Mouse (Mus musculus) v-Abl transformed pro-B cells (cell line): ENCODE measurements around the gene Cln6.
"Not testable (repeated sequence)": the region's sequence is repeated elsewhere in the genome, so short reads cannot be mapped to it uniquely, and the experiment has no call there.

Source experiments
- in situ Hi-C, 2 experiments: fragments of 400-800 bp; cut with MboI; formaldehyde crosslinking; loops; one replicate each; pipeline ENCODE4 v1.15.1; 2025; ENCODE audit not compliant: unreplicated experiment in 2 of 2

The Cln6 gene

GRCm38 (mm10) chr9:62838506-62839171, at the start of gene Cln6:
Gene Cln6, plus strand, starts transcription at chr9:62838785.
- in situ Hi-C loops = no loop called here

DNA sequence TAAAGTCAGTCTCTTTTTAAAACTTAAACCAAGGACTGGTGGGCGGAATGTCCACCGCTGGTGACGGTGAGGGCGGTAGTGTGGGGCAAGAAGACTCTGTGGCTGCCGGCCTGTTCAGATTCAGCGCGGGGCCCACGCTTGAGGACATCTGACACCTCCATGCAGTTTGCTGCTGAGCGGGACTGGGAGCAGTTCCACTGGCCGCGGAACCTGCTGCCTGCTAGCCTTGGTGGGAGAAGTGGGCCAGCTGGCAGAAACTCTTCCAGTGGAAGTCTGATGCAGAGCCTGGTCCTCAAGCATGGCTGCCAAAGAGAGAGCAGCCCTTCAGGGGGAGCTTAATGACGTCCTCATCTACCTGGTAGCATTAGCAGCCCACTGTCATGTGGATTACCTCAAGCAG, 48.7 kb upstream of the Cln6 start:
- in situ Hi-C loops = no loop called here

DNA sequence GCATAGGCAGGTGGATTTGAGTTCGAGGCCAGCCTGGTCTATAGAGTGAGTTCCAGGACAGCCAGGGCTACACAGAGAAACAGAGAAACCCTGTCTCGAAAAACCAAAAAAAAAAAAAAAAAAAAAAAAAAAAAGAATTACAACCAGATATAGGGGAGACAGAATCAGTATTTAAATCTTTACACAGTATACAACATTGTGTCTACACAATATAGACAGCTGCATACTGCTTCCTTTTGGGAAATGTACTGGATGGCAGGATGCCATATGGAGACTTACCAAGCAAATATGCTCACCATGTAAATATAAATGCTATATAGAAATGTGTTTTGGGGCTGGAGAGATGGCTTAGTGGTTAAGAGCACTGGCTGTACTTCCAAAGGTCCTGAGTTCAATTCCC, 39.4 kb upstream of the Cln6 start:
- in situ Hi-C loops = not testable (repeated sequence)

DNA sequence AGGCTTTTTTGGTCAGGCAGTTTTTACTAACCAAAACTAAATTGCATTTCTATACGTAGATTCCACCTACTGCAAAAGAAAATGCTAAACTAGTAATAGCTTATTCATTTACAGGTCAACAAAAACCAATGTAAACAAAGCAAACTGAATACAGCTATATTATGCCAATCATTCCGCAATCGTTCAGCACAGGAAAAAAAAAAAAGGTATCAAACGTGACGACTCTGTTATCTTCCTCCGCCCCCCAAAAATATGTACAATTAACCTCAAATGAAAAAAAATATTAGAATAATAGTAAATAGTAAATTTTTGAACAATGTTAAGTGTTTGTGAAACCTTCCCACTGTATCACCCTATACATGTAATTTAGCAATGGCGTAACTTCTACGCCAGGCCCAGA, 28.5 kb upstream of the Cln6 start:
- in situ Hi-C loops = loop anchor here (10.0 to 25.0 kb wide), 2 partner anchors 565 to 577 kb away; partner anchors contain the start of genes Map2k5 (in 2 of the 2) and 2300009A05Rik (in 1 of the 2)

DNA sequence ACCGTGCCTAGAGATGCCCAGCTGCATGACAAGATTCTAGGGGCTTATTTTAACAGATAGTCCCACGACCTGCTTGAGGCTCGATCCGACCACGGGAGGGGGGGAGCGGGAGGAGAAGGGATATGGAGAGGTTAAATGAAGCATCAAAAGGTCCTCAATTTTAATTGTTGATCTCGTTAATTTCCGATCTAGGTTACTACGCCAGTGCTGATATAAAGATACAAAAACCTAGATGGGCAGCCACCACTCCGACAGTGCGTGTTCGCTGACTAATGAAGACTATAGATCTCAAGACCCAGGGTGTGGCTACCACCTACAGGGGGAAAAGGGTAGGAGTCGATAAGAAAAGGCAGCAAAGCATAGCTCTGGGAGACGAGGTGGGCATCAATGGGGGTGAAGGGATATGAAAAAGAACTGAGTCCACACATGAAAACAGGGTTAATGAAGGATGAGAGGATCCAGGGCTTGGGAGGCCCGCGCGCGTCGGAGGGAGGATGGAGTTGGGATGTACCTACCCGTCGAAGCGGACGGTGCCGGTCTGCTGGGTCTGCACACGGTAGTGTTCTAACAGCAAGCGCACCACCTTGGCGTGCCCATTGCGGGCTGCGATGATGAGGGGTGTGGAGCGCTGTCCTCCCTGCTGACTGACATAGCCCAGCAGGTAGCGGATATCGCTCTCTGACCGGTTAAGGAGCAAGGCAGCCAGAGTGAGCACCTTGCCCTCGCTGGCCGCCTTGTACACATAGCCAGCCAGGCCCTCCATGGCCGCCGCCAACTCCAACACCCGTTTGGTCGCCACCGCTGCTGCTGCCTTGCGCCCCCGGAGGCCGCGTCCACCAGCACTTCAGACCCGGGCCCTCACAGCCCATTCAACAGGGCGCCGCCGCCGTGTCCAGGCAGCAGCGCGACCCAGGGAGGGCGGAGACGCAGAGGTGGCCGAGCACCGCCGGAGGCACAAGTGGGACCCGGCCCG, 27.8 kb upstream of the Cln6 start:
- in situ Hi-C loops = loop anchor here (10.0 to 25.0 kb wide), 2 partner anchors 564 to 576 kb away; partner anchors contain the start of genes Map2k5 (in 2 of the 2) and 2300009A05Rik (in 1 of the 2)

- in situ Hi-C loops = loop anchor here (10.0 to 25.0 kb wide), 2 partner anchors 563 to 576 kb away; partner anchors contain the start of genes Map2k5 (in 2 of the 2) and 2300009A05Rik (in 1 of the 2)
Observed at GRCm38 (mm10) chr9:62811516-62812121, 27.0 kb upstream of the Cln6 start, which contains the start of gene Fem1b. Gene Fem1b, minus strand, starts transcription at chr9:62811934.

DNA sequence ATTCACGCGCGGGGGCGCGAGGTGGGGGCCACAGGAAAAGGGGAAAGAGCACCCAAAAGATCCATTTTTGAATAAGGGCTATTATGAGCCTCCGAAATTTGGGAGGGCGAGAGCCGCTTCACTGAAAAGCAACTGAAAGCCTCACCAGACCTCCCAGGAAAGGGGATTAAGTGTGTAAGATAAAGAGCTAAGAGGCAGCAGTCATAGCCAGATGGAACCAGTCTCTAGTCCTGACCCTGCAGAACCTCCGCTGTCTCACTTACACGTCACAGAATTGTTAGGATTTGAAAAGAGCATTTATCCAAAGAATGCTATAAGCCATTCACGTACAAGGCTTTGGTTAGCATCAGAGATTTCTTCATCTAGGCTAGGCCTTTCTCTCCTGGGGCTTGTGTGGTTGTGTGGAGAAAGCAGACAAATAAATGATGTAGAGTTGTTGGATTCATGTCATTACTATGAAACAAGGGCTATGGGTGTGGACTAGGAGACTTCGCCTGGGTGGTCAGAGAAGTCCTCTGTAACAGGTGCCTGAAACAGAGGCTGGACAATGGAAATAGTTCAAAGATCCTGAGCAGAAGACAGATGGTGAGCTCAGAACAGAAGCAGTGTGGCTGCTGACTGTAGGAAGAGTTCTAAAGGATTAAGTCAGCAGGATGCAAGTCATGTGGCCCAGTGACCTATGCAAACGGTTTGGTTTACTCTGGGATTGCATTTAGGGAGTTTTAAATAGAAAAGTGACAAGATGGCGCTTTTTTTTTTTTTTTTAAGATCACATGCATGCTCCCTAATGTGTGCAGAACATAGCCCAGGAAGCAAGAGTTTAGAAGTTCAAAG, 26.2 kb upstream of the Cln6 start:
- in situ Hi-C loops = loop anchor here (10.0 to 25.0 kb wide), 2 partner anchors 562 to 575 kb away; partner anchors contain the start of genes Map2k5 (in 2 of the 2) and 2300009A05Rik (in 1 of the 2)

DNA sequence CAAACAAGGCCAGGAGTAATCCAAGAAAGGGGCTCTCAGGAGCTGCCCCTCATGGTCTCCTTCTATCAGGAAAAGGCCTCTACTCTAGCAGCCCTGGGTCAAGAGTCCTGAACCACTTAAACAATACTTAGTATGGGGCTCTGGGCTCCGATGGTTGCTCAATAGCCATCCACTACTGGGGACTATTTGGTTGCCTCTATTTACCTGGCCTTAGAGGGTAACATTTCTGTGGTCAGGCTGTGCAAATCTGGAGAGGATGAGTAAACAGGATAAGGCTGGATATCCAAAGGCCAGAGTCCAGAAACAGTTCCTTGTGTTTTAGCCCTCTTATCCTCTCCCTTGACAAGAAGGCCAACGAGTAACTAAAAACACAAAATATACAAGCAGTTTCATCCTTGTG, 23.8 kb upstream of the Cln6 start:
- in situ Hi-C loops = loop anchor here (10.0 to 25.0 kb wide), 2 partner anchors 560 to 573 kb away; partner anchors contain the start of genes Map2k5 (in 2 of the 2) and 2300009A05Rik (in 1 of the 2)

DNA sequence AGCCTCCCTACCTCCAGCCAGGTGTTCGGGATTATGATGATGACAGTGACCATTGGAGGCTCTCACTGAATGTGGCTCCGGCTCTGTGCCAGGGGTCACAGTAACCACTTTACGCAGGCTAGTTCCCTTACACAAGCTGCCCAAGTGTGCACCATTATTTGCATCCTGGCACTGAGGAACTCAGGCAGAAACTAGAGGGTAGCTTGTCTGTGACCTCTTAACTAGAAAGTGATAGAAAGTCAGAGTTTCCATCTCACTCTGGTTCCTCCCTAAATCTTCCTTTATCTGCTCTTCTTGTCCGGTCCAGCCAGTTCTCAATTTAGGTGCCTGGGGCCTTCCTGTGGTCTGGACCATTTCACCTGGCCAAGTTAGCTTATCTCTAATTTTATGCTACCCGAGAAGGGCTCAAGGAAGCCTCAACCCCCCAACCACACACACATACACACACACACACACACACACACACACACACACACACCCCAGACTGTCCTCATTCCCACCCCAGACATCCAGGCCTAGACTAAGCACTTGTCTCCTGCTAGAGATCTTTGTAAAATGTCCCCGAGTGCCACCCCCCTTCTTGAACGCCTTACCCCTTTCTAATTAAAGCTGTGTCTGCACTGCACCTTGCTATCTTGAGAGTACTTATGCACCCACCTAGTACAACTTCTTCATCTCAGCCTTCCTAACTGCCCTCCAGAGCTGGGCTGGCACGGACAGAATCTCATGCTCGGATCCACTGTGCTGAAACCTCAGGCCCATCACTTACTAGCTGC, 22.1 kb upstream of the Cln6 start:
- in situ Hi-C loops = loop anchor here (10.0 to 25.0 kb wide), 2 partner anchors 558 to 571 kb away; partner anchors contain the start of genes Map2k5 (in 2 of the 2) and 2300009A05Rik (in 1 of the 2)

DNA sequence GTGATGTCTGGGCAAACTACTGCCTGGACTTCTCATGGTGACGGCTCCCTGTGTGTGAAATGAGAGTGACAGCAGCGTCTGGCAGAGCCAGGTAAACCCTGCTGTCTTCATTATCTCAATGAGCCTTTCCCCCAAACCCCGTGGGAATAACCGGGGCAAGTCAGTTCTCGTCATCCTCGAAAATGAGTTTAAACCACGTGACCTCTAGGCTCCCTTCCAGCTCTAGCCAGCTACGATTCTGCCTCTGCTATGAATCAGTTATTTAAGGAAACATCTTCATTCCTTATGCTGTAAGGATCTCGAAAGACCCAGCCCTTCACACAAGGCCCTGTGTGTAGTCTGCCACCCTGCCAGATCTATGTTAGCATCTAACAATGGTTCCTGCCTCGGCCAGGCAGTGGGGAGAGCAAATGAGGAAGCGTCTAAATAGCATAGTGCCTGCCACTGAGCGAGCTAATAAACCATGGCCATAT, 21.4 kb upstream of the Cln6 start:
- in situ Hi-C loops = loop anchor here (10.0 to 25.0 kb wide), 2 partner anchors 558 to 570 kb away; partner anchors contain the start of genes Map2k5 (in 2 of the 2) and 2300009A05Rik (in 1 of the 2)

DNA sequence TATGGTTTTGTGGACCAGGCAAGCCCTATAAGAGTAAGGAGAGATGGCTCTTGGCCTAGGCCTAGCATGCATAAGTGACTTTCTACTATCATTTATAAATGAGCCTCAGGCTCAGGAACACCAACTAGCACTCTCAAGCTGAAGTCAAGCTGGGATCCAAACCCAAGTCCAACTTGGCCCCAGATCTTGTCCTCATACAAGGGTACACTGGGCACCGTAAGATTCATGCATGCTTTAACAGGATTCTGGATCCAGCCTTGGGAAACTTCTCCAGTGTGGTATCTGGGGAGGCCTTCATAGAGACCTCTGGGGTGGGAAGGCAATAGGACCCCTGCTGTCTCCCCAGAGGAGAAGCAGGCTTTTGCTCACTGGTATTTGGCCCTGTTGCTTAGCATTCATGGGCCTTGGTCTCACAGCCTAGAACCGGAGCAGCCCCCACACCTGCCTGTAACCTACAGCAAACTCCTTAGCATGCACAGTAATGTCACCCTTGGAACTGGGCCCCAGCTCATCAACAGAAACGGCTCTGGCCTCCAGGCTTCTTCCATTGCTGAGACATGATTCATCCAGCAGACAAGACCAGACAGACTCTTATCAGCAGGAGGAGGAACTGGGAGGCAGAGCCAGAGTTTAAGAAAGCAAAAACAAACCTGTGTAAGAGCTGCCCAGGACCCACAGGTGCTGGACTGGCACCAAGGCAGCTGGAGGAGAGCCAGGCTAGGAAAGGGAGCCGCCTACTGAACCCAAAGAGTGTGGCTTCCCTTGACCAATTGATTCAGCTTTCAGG, 20.6 kb upstream of the Cln6 start:
- in situ Hi-C loops = loop anchor here (10.0 to 25.0 kb wide), 2 partner anchors 557 to 569 kb away; partner anchors contain the start of genes Map2k5 (in 2 of the 2) and 2300009A05Rik (in 1 of the 2)

DNA sequence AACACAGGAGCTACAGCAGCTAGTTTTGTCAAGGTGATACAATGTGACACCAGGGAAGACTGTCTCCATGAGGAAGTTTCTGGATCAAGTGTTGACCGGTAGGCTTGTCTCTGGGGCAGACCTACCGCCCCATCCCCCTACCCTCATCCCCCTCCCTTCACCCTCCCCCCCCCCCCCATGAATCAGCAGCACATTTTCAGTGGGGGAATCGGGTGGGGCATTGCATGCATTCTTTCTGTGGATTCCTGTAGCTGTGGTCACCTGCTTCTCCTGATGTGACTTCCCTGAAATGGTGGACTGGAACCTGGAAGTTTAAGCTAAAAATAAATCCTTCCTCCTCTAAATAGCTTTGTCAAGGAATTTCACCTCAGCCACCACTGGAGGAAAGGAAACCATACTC, 19.1 kb upstream of the Cln6 start:
- in situ Hi-C loops = loop anchor here (10.0 to 25.0 kb wide), 2 partner anchors 555 to 568 kb away; partner anchors contain the start of genes Map2k5 (in 2 of the 2) and 2300009A05Rik (in 1 of the 2)

DNA sequence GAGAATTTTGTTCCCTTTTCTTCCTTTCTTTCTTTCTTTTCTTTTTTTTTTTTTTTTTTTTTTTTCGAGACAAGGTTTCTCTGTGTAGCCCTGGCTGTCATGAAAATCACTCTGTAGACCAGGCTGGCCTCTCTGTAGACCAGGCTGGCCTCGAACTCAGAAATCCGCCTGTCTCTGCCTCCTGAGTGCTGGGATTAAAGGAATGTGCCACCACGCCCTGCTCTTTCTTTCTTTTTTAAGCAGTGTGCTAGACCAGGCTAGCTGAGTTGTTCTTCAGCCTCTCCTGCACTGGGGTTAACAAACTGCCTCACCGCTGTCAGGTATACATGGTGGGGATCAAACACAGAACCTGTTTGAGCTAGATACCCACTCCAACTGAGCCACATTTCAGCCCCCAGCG, 18.7 kb upstream of the Cln6 start:
- in situ Hi-C loops = loop anchor here (10.0 to 25.0 kb wide), 2 partner anchors 555 to 567 kb away; partner anchors contain the start of genes Map2k5 (in 2 of the 2) and 2300009A05Rik (in 1 of the 2)

DNA sequence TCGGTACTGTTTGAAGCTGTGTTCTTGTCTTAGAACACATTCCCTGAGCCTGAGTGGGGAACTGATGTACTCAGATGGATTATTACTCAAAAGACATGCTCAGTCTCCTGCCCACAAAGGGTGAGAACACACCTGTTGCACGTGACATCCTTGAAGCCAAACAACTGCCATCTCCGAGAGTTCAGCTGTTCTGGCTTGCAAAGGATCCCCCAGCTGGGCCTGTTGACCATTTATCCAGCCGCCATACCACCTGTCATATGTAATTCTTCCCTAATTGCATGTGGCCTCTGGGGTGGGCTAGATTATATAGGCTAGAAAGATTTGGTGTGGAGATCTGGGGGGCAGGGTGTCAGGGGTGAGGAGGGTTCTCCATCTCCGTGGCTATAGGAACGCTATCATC, 17.8 kb upstream of the Cln6 start:
- in situ Hi-C loops = loop anchor here in 1 of 2 experiments (25.0 kb wide), 1 partner anchor 566 kb away; the partner anchor contains the start of genes 2300009A05Rik and Map2k5

DNA sequence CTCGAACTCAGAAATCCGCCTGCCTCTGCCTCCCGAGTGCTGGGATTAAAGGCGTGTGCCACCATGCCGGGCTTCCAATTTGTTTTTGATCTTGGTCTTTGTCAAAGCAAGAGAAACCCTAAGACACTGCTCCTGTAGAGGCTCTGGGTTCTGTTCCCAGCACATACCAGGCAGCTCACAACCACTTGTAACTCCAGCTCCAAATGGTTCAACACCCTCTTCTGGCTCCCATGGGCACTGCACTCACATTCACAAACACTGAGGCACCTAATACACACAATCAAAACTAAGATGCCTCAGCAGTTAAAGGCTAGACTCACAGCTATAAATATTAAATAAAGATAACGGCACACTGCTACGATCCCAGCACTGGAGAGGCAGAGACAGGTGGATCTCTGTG, 16.8 kb upstream of the Cln6 start:
- in situ Hi-C loops = loop anchor here in 1 of 2 experiments (25.0 kb wide), 1 partner anchor 565 kb away; the partner anchor contains the start of genes 2300009A05Rik and Map2k5

- in situ Hi-C loops = no loop called here
Observed at GRCm38 (mm10) chr9:62825791-62826393, 12.7 kb upstream of the Cln6 start.

GRCm38 (mm10) chr9:62826456-62826855, 12.1 kb upstream of the Cln6 start:
- in situ Hi-C loops = no loop called here
